Mouse (Mus musculus): ENCODE results near the gene Il1rapl2. TPM values are rescaled to one million over a fixed set of nuclear protein-coding genes. Genes with fewer than 3 reads are reported as not detected.
"Not testable (repeated sequence)": the region's sequence is repeated elsewhere in the genome, so short reads cannot be mapped to it uniquely, and the experiment has no call there.

Gene Il1rapl2
- total RNA-seq, 2 experiments from 2014 or later, result not detected

GRCm38 (mm10) chrX:138103954-138104353 is 533.5 kb downstream of the Il1rapl2 start:
- no peak for ATAC-seq (replicated peaks; ENCODE audit: low FRiP score, low TSS enrichment, poor library complexity, severe bottlenecking)

- no peak for ATAC-seq (replicated peaks; ENCODE audit: low FRiP score, low TSS enrichment, poor library complexity, severe bottlenecking)
These were observed 534.3 kb downstream of the Il1rapl2 start for GRCm38 (mm10) chrX:138104668-138105067.

GRCm38 (mm10) chrX:138170146-138170545 is 599.7 kb downstream of the Il1rapl2 start:
- ATAC-seq (replicated peaks; ENCODE audit: low FRiP score, low TSS enrichment, poor library complexity, severe bottlenecking), result no peak

- ATAC-seq (replicated peaks; ENCODE audit: low FRiP score, low TSS enrichment, poor library complexity, severe bottlenecking), result no peak
These were observed 639.1 kb downstream of the Il1rapl2 start, which contains the start of gene Tex13a for GRCm38 (mm10) chrX:138209480-138209879. TSS of gene Tex13a (minus strand) at chrX:138209580.

GRCm38 (mm10) chrX:138234626-138235025 is 664.2 kb downstream of the Il1rapl2 start:
- no peak for ATAC-seq (replicated peaks; ENCODE audit: low FRiP score, low TSS enrichment, poor library complexity, severe bottlenecking)

GRCm38 (mm10) chrX:138348736-138349135 is 778.3 kb downstream of the Il1rapl2 start:
- ATAC-seq (replicated peaks; ENCODE audit: low FRiP score, low TSS enrichment, poor library complexity, severe bottlenecking), result not testable (repeated sequence)

- ATAC-seq (replicated peaks; ENCODE audit: low FRiP score, low TSS enrichment, poor library complexity, severe bottlenecking), result no peak
These were observed 863.4 kb downstream of the Il1rapl2 start for GRCm38 (mm10) chrX:138433794-138434193.

GRCm38 (mm10) chrX:138437939-138438338 is 867.5 kb downstream of the Il1rapl2 start:
- no peak for ATAC-seq (replicated peaks; ENCODE audit: low FRiP score, low TSS enrichment, poor library complexity, severe bottlenecking)

- no peak for ATAC-seq (replicated peaks; ENCODE audit: low FRiP score, low TSS enrichment, poor library complexity, severe bottlenecking)
These were observed 879.4 kb downstream of the Il1rapl2 start for GRCm38 (mm10) chrX:138449856-138450255.

- no peak for ATAC-seq (replicated peaks; ENCODE audit: low FRiP score, low TSS enrichment, poor library complexity, severe bottlenecking)
These were observed 908.1 kb downstream of the Il1rapl2 start for GRCm38 (mm10) chrX:138478488-138478887.

GRCm38 (mm10) chrX:138500510-138500909 is 930.1 kb downstream of the Il1rapl2 start:
- no peak for ATAC-seq (replicated peaks; ENCODE audit: low FRiP score, low TSS enrichment, poor library complexity, severe bottlenecking)

GRCm38 (mm10) chrX:138505049-138505448 is 934.6 kb downstream of the Il1rapl2 start:
- ATAC-seq (replicated peaks; ENCODE audit: low FRiP score, low TSS enrichment, poor library complexity, severe bottlenecking), result no peak

GRCm38 (mm10) chrX:138620106-138620505 is 1049.7 kb downstream of the Il1rapl2 start:
- no peak for ATAC-seq (replicated peaks; ENCODE audit: low FRiP score, low TSS enrichment, poor library complexity, severe bottlenecking)

- no peak for ATAC-seq (replicated peaks; ENCODE audit: low FRiP score, low TSS enrichment, poor library complexity, severe bottlenecking)
These were observed 1054.9 kb downstream of the Il1rapl2 start for GRCm38 (mm10) chrX:138625311-138625710.

GRCm38 (mm10) chrX:138722372-138722771 is 1152.0 kb downstream of the Il1rapl2 start:
- ATAC-seq (replicated peaks; ENCODE audit: low FRiP score, low TSS enrichment, poor library complexity, severe bottlenecking), result no peak

- ATAC-seq (replicated peaks; ENCODE audit: low FRiP score, low TSS enrichment, poor library complexity, severe bottlenecking), result no peak
These were observed 1230.5 kb downstream of the Il1rapl2 start for GRCm38 (mm10) chrX:138800958-138801357.

- no peak for ATAC-seq (replicated peaks; ENCODE audit: low FRiP score, low TSS enrichment, poor library complexity, severe bottlenecking)
These were observed 1261.5 kb downstream of the Il1rapl2 start for GRCm38 (mm10) chrX:138831876-138832275.

- no peak for ATAC-seq (replicated peaks; ENCODE audit: low FRiP score, low TSS enrichment, poor library complexity, severe bottlenecking)
These were observed 1263.5 kb downstream of the Il1rapl2 start for GRCm38 (mm10) chrX:138833894-138834293.

- no peak for ATAC-seq (replicated peaks; ENCODE audit: low FRiP score, low TSS enrichment, poor library complexity, severe bottlenecking)
These were observed 1268.0 kb downstream of the Il1rapl2 start for GRCm38 (mm10) chrX:138838381-138838780.

Measured in megakaryocyte-erythroid progenitor cell, adult 5-6 weeks (primary cell).